In genomic region chr3:137340938-137341337, GRCm38 (mm10) we compare ENCODE assay signal across 7 mouse cellular contexts. TPM values are rescaled to one million over a fixed set of nuclear protein-coding genes. Genes with fewer than 3 reads are reported as not detected.
A peak's percentile ranks its signal among the peaks of the same experiment; 100 is the strongest.
DNase-seq lines count a peak whose midpoint lies in the region; ATAC-seq lines count a peak whose summit lies in the region.

Emcn (plus strand) TSS chr3:137341067.

- DNase-seq in adrenal gland, adult 8-10 months, result peak; percentile 7
- DNase-seq in adrenal gland, postnatal 36 days, result peak; percentile 6 to 42
- no peak for DNase-seq in retina, embryonic 14.5 days (ENCODE audit: low spot score)
- no peak for DNase-seq in layer of hippocampus, adult 18-20 months (ENCODE audit: low spot score in 2 of 2)
- no peak for DNase-seq in ovary, adult 18-20 months (ENCODE audit: low spot score)

- H3K9ac ChIP-seq in heart, embryonic 15.5 days, result no peak within 1 kb of the TSS
- H3K9ac ChIP-seq in kidney, embryonic 16.5 days (replicated peaks; ENCODE audit: low read length), result peak within 1 kb of the TSS; percentile 68

- peak within 1 kb of the TSS; percentile 16; the same call in 1 of the 2 replicates for H3K4me2 ChIP-seq in heart, embryonic 15.5 days
- H3K4me2 ChIP-seq in kidney, embryonic 16.5 days (replicated peaks; ENCODE audit: low read depth, low read length), result peak within 1 kb of the TSS; percentile 32

- 0 out of 2 replicates have a peak, but pooled peaks have one; percentile 58 for ATAC-seq in heart, embryonic 15.5 days (replicated peaks; ENCODE audit: insufficient number of reproducible peaks, insufficient read depth, low FRiP score, low read depth)
- peak; percentile 87 for ATAC-seq in kidney, embryonic 16.5 days (ENCODE audit: low FRiP score, low TSS enrichment)

- no peaks in the 10 kb centered on the region for H3K9me3 ChIP-seq in heart, embryonic 15.5 days (replicated peaks)
- no peaks in the 10 kb centered on the region for H3K9me3 ChIP-seq in kidney, embryonic 16.5 days (ENCODE audit: low read length)

- H3K4me1 ChIP-seq in heart, embryonic 15.5 days (replicated peaks), result 0 out of 2 replicates have a peak, but pooled peaks cover 2% of the 10 kb centered on the region
- H3K4me1 ChIP-seq in kidney, embryonic 16.5 days (ENCODE audit: insufficient read depth, low read length), result no peaks in the 10 kb centered on the region

- H3K27me3 ChIP-seq in heart, embryonic 15.5 days, result no peaks in the 10 kb centered on the region
- no peaks in the 10 kb centered on the region for H3K27me3 ChIP-seq in kidney, embryonic 16.5 days (ENCODE audit: insufficient read depth, low read length)

- H3K4me3 ChIP-seq in heart, embryonic 15.5 days, result peak within 1 kb of the TSS; percentile 42
- H3K4me3 ChIP-seq in kidney, embryonic 16.5 days (ENCODE audit: low read length), result peak within 1 kb of the TSS; percentile 48

- H3K27ac ChIP-seq in heart, embryonic 15.5 days, result peak within 1 kb of the TSS; percentile 74
- H3K27ac ChIP-seq in kidney, embryonic 16.5 days (ENCODE audit: low read length), result peak within 1 kb of the TSS; percentile 88

- H3K36me3 ChIP-seq in heart, embryonic 15.5 days, result no peaks in the 10 kb centered on the region
- no peaks in the 10 kb centered on the region for H3K36me3 ChIP-seq in kidney, embryonic 16.5 days (ENCODE audit: insufficient read depth, low read length)

- 27% methylated on average over 8 of the region's 8 CpGs for WGBS in heart, embryonic 15.5 days
- 39% methylated on average over 8 of the region's 8 CpGs for WGBS in kidney, embryonic 16.5 days

RNA-seq across cellular contexts. Expression of gene Emcn, which starts in this region (rescaled TPM):
- 100 to 1,000 TPM in 3 of 4 experiments, 10 to 100 TPM in 1; 84.3 to 154 (median 135) TPM for total RNA-seq in adrenal gland, adult 8-10 months (2022)
- 100 to 1,000 TPM in 1 of 2 experiments, 10 to 100 TPM in 1; 93.7 to 143 TPM for total RNA-seq in adrenal gland, postnatal 36 days (2021)
- 61.4 and 61.9 TPM in 2 replicates for polyA plus RNA-seq in heart, embryonic 15.5 days (2015; fragmentation: Nextera tagmentation; extraction: Ambion mirVana)
- 114 and 115 TPM in 2 replicates for polyA plus RNA-seq in kidney, embryonic 16.5 days (2015; fragmentation: Nextera tagmentation; extraction: Ambion mirVana)
- total RNA-seq in layer of hippocampus, adult 18-20 months (2021), result 1 to 10 TPM; 6.9 to 8.8 TPM

Comparison
In these comparisons a context has a peak if more than half of its experiments do, and no peak if none do; other contexts are left out.
1. RNA of gene Emcn (total RNA-seq): 93.7 to 143 TPM in adrenal gland, postnatal 36 days and 84.3 to 154 TPM in adrenal gland, adult 8-10 months; 6.9 to 8.8 TPM in layer of hippocampus, adult 18-20 months; every median in the first group is over 4 times any median in the second.
2. DNase-seq: peak in adrenal gland, adult 8-10 months (single experiment) and adrenal gland, postnatal 36 days (2 of 2); none in retina, embryonic 14.5 days (single experiment), layer of hippocampus, adult 18-20 months (0 of 2) and ovary, adult 18-20 months (single experiment).